Mouse (Mus musculus): Measurements from ENCODE around the gene Adgrl4. TPM values are rescaled to one million over a fixed set of nuclear protein-coding genes. Genes with fewer than 3 reads are reported as not detected.

The Adgrl4 gene
- total and polyA plus RNA-seq, 3 experiments: not detected

- Histone ChIP-seq H3K79me2 (replicated peaks; ENCODE audit: control insufficient read depth, extremely low read depth, insufficient read depth, poor library complexity, severe bottlenecking) (no peaks in the 10 kb centered on the region), H3K9me3 (replicated peaks; ENCODE audit: low read length) (no peaks in the 10 kb centered on the region), H3K4me2 (ENCODE audit: insufficient read depth, low read depth, poor library complexity, severe bottlenecking) (no peak overlapping the region), H3K4me3 (replicated peaks in 1 of 3; ENCODE audit: low read depth in 2 of 3, low read length in 2 of 3, poor library complexity in 1 of 3) (no peak overlapping the region), H3K9ac (ENCODE audit: insufficient read depth, low read depth) (no peak overlapping the region), H3K27ac (ENCODE audit: insufficient read depth, low read depth) (no peak overlapping the region), H3K36me3 (replicated peaks in 1 of 2; ENCODE audit: control insufficient read depth in 1 of 2, insufficient read depth in 1 of 2, low read length in 1 of 2) (no peaks in the 10 kb centered on the region), H3K4me1 (ENCODE audit: control insufficient read depth in 1 of 2, insufficient read depth in 2 of 2) (no peaks in the 10 kb centered on the region), H3K27me3 (replicated peaks) (no peaks in the 10 kb centered on the region)
- dilution Hi-C loops (cut with MboI; ENCODE audit: extremely low pct_ligation_motif_present, extremely low pct_unique_long_range_greater_than_20kb, low sequenced_read_pairs): no loop called here
- in situ Hi-C loops (cut with MboI; ENCODE audit: low pct_ligation_motif_present, low pct_unique_long_range_greater_than_20kb, low sequenced_read_pairs): no loop called here
- TF ChIP-seq MYC (IDR thresholded peaks at IDR 0.05; ENCODE audit: low read depth, low read length) (no peak), IRF4 (IDR thresholded peaks at IDR 0.05; ENCODE audit: low read depth, low read length) (no peak), HCFC1 (IDR thresholded peaks at IDR 0.05; ENCODE audit: low read depth, low read length) (no peak), CHD1 (IDR thresholded peaks at IDR 0.05; ENCODE audit: low read depth, low read length) (no peak), MAZ (IDR thresholded peaks at IDR 0.05; ENCODE audit: low read depth, low read length) (no peak), TCF12 (IDR thresholded peaks at IDR 0.05; ENCODE audit: low read depth, low read length) (no peak), NELFE (IDR thresholded peaks at IDR 0.05; ENCODE audit: low read depth, low read length) (no peak), SIN3A (IDR thresholded peaks at IDR 0.05; ENCODE audit: low read length) (no peak), POLR2AphosphoS2 (IDR thresholded peaks at IDR 0.05; ENCODE audit: low read depth, low read length) (no peak), SMC3 (IDR thresholded peaks at IDR 0.05; ENCODE audit: low read depth, low read length) (no peak), MAX (IDR thresholded peaks at IDR 0.05; ENCODE audit: low read length) (no peak), ELF1 (IDR thresholded peaks at IDR 0.05; ENCODE audit: low read depth, low read length) (no peak), ETS1 (conservative IDR thresholded peaks at IDR 0.05; ENCODE audit: low read depth, low read length) (no peak), ZMIZ1 (IDR thresholded peaks at IDR 0.05; ENCODE audit: low read depth, low read length) (no peak), GABPA (IDR thresholded peaks at IDR 0.05; ENCODE audit: insufficient replicate concordance, low read depth, low read length) (no peak), USF1 (IDR thresholded peaks at IDR 0.05; ENCODE audit: low read depth, low read length) (no peak)
- no peak for DNase-seq (ENCODE audit: extremely low read depth)
These were observed 51.2 kb downstream of the Adgrl4 start for GRCm38 (mm10) chr3:151488853-151489252.

GRCm38 (mm10) chr3:151505606-151506005 is 67.9 kb downstream of the Adgrl4 start:
- in situ Hi-C loops (cut with MboI; ENCODE audit: low pct_ligation_motif_present, low pct_unique_long_range_greater_than_20kb, low sequenced_read_pairs): no loop called here
- Histone ChIP-seq H3K4me2 (ENCODE audit: insufficient read depth, low read depth, poor library complexity, severe bottlenecking) (no peak overlapping the region), H3K79me2 (replicated peaks; ENCODE audit: control insufficient read depth, extremely low read depth, insufficient read depth, poor library complexity, severe bottlenecking) (no peaks in the 10 kb centered on the region), H3K9me3 (replicated peaks; ENCODE audit: low read length) (no peaks in the 10 kb centered on the region), H3K27me3 (replicated peaks) (no peaks in the 10 kb centered on the region), H3K4me1 (ENCODE audit: control insufficient read depth in 1 of 2, insufficient read depth in 2 of 2) (peaks cover 0 to 6% of the 10 kb centered on the region in 2 experiments; a peak in 2 of 4 replicates), H3K9ac (ENCODE audit: insufficient read depth, low read depth) (no peak overlapping the region), H3K27ac (ENCODE audit: insufficient read depth, low read depth) (no peak overlapping the region), H3K4me3 (replicated peaks in 1 of 3; ENCODE audit: low read depth in 2 of 3, low read length in 2 of 3, poor library complexity in 1 of 3) (no peak overlapping the region), H3K36me3 (replicated peaks in 1 of 2; ENCODE audit: control insufficient read depth in 1 of 2, insufficient read depth in 1 of 2, low read length in 1 of 2) (no peaks in the 10 kb centered on the region)
- TF ChIP-seq HCFC1 (IDR thresholded peaks at IDR 0.05; ENCODE audit: low read depth, low read length) (no peak), EP300 (IDR thresholded peaks at IDR 0.05; ENCODE audit: low read length) (no peak), POLR2A (IDR thresholded peaks at IDR 0.05; ENCODE audit: low read depth, low read length) (peak; percentile 21; the same call in 1 of the 2 replicates), SMC3 (IDR thresholded peaks at IDR 0.05; ENCODE audit: low read depth, low read length) (no peak), IRF4 (IDR thresholded peaks at IDR 0.05; ENCODE audit: low read depth, low read length) (no peak)
- DNase-seq (ENCODE audit: extremely low read depth): no peak
- dilution Hi-C loops (cut with MboI; ENCODE audit: extremely low pct_ligation_motif_present, extremely low pct_unique_long_range_greater_than_20kb, low sequenced_read_pairs): no loop called here

Data from CH12.LX (cell line).